Mouse (Mus musculus) brain, adult 2 months (tissue): ENCODE data around the gene Cacna1c.
"Not testable (repeated sequence)": the region's sequence is repeated elsewhere in the genome, so short reads cannot be mapped to it uniquely, and the experiment has no call there.

Source experiments
- DNase-seq: peaks from one replicate; pipeline ENCODE4 v3.0.0; 2011; ENCODE audit warnings: low read depth, low spot score

The Cacna1c gene

DNA sequence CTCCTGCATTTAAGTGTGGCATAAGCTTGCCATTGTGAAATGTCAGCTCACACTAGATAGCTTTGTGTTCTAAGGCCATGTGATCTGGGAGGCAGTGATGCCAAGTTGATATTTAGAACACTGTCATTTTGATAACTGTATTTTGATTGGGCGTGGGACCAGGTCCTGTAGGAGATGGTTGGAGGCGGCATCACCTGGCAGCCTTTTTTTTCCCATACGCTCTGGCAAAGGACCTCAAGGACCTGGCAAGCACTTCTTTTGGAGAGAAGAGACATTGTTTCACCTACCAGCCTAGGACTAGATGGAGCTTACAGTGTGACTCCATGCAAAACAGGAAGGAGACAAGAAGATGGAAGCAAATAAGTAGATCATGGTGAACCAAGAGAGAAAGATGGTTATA, 572.6 kb downstream of the Cacna1c start:
- DNase-seq, result peak; percentile 73

DNA sequence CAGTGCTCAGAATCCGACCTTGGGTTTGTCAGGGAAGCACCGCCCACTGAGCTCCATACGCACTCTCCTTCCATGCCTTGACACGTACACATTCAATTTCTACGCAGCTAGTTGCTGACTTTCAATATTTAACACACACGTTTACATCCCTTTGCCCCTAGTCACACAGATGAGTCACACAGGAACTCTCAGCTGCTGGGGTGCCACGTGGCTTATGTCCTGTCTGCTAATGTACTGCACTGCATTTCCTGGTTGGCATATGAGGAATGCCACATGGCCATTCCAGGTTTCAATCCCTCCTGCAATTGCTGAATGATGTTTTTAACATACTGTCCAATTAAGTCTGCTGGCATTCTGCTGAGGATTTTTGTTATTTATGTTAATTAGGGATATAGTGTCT, 574.4 kb downstream of the Cacna1c start:
- peak; percentile 54 for DNase-seq

GRCm38 (mm10) chr6:118621406-118621805, 574.8 kb downstream of the Cacna1c start:
- no peak for DNase-seq

DNA sequence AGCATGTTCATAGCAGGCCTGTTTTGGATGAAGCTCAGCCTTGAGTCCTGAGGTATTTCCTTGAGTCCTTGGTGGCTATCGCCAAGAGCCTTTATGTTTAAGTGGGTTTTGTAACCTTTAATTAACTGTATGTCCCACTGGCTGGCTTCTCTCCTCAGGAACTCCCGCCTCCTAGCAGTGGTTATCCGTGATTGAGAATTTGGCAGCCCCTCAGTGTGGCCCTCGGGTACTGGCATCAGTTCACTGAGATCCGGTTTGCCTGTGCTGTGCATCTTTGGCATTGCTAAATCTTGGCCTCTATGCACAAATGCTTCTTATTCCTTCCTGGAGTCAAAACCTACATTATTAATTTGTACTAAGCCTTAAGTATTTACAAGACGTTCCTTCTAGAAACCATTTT, 587.3 kb downstream of the Cacna1c start:
- DNase-seq, result peak; percentile 36

GRCm38 (mm10) chr6:118605974-118606373, 590.2 kb downstream of the Cacna1c start:
- peak; percentile 44 for DNase-seq

- no peak for DNase-seq
Observed at GRCm38 (mm10) chr6:118603825-118604224, 592.4 kb downstream of the Cacna1c start.

- peak; percentile 51 for DNase-seq
Observed at GRCm38 (mm10) chr6:118595681-118596055, 600.5 kb downstream of the Cacna1c start.

- peak; percentile 73 for DNase-seq
Observed at GRCm38 (mm10) chr6:118594833-118595680, 601.2 kb downstream of the Cacna1c start.

DNA sequence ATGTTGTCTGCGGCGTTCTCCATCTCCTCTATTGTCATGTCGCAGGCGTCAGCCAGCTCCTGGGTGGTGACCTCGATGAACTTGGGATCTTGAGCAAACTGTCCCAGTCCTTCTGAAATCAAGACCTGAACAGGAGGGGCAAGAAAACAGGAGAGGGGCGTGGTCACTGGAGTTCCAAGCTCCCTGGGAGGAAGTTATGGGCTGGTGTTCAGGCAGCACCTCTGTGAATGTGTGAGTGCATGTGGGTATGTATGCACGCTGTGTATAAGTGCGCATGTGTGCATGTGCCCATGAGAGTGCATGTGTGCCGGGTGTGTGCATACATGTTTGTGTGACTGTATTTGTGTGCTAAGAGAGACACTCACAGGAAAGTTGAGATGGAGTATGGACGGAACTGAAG, 602.1 kb downstream of the Cacna1c start:
- no peak for DNase-seq

- no peak for DNase-seq
Observed at GRCm38 (mm10) chr6:118593377-118594061, 602.7 kb downstream of the Cacna1c start.

GRCm38 (mm10) chr6:118592662-118593376, 603.4 kb downstream of the Cacna1c start:
- DNase-seq, result no peak

DNA sequence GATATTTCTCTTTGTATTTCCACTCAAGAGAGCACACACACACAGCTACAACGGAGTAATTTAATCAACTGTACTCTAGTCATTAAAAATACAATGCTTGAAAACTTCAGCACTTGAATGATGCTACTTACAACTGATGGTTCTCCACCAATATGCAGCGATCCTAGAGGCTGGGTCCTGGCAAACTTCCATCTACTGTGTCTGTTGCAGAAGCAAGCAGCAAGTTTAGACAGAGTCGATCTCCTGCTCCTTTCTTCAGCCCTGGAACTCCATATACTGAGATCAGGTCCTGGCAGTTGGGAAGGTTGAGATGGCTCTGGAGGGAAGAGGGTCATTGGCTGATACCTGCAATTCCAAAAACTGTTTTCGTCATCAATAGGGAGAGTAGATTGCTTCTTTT, 617.5 kb downstream of the Cacna1c start:
- DNase-seq, result not testable (repeated sequence)

DNA sequence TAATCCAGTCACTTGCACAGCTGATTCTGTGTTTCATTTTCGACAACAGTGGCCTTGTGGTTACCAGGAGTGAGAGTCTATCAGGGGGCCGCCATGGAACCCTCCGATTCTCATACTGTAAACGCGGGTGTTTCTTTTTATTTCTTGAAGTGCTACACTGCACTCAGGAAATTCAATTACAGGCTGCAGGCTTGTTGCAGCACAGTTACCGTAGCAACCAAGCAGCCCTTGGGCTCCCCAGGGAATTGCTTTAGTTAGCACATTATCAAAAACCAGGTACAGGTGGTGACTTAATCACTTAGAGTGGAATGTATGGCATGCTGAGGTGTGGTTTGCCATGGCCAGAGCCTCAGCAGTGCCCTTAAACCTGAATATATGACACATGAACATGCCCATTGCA, 621.9 kb downstream of the Cacna1c start:
- peak; percentile 53 for DNase-seq

- no peak for DNase-seq
Observed at GRCm38 (mm10) chr6:118567816-118568215, 628.4 kb downstream of the Cacna1c start.

DNA sequence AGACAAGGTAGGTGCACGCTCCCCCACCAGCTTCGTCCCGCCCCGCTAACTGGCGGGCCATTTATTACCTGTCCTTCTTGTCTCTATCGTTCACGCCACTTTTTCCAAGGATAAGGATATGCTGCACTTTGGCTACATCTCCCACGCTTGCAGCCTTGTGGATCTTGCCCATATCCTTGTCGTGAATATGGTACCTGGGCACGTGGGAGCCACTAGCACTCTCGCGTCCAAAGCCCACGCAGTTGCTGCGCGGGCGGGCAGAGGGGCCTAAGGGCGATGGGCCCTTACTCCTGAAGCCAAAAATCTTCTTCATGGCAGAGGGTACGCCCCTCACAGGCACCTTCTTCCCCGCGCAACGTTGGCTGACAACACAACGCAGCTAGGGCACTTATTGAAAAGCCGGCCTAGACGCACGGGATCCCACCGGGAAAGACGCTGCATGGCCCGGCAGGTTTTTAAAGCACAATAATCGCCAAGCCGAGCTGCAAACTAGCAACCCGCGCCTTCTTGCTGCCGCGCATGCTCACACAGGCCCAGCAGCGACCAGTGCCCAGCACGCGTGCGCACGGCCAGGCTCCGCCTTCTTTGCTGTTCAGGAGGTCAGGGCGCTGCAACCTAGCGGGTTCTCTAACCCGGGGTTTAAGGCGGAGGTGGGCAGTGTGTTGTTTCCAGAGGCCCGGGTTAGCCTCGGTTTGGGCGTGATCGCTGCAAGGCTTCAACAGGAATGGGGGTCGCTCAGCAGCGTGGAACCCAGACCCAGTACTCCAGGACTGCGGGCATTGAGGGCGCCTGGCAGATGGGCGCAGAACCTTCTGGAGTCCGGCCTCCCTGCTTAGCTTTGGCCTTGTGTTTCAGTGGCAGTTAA, 634.2 kb downstream of the Cacna1c start, which contains the start of gene Ankrd26:
Ankrd26 (minus strand) TSS at position 482 of the 865 bp plus-strand sequence.
- peak; percentile 96 for DNase-seq

GRCm38 (mm10) chr6:118561225-118561624, 635.0 kb downstream of the Cacna1c start:
- DNase-seq, result no peak

GRCm38 (mm10) chr6:118538627-118539026, 657.6 kb downstream of the Cacna1c start:
- no peak for DNase-seq
